Mouse (Mus musculus) urinary bladder, postnatal 25 days (tissue): ENCODE measurements at regions not wholly inside any gene's neighbourhood (a gene's known extent, or its start where the extent isn't known, plus 50 kb on each side); places are given as distances from the start of the nearest gene placed in this dataset.

ENCODE experiments used
- DNase-seq: peaks from one replicate; pipeline ENCODE4 v3.0.0; 2022; ENCODE audit warnings: low spot score

DNA sequence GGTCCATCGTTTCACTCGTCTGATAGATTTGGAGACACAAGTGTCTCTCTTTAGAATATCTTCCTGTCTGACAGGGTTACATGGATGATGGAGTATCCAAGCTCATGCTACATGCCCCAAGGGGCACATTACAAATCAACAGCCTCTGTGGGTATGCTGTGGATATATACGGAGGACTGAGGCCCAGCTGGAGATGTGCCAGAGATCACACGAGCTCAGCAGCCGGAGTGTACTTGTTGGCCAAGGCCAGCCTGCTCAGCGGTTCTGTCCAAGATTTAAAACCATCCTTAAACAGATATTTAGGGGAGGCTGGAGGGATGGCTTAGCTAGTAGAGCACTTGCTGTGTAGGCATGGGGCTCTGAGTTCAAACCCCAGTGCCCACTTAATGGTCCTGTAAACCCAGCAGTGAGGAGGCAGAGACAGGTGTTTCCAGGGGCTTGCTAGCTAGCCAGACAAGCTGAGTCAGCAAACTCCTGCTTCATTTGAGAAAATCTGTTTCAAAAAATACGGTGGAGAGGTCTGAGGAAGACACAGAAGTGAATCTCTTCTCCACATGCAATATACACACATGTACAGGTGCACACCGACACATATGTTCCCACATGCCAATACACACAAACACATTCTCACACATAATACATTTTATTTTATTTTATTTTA is 85.6 kb upstream of the Aldh1b1 start:
- no peak for DNase-seq

DNA sequence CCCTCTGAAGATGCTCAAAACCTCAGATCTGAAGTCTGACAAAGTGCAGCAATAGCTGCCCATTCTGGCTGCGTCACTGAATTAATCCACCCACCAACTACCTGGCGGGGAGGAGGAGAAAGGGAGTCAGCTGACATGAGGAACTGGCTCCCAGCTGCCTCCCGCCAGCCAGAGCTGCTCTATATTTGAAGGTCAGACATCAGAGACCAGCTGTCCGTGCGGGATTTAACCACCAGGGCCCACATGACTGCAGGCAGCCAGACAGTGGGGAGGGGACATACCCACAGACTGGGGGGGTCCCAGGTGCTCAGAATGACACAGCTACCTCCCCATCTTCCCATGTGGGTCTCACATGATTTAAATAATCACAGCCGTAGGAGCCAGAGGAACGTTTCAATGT is 94.8 kb upstream of the Aldh1b1 start:
- DNase-seq, result no peak

DNA sequence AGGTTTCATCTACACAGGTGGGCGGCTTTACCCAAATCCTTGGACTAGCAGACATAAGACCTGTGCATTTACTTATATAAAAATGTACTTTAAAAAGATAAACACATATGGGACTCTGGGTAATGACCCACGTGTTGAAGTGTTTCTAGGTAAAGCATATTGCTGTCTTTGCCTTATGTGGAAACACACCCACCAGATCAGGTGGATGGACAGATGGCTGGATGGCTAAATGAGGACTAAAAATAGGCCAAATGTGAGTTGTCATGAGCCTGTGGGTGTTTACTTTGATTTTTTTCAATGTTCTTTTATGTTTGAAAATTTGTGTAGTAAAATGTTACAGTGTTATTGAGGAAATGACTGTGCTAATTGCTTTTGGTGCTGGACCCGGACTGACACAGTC is 99.2 kb upstream of the Aldh1b1 start:
- no peak for DNase-seq

DNA sequence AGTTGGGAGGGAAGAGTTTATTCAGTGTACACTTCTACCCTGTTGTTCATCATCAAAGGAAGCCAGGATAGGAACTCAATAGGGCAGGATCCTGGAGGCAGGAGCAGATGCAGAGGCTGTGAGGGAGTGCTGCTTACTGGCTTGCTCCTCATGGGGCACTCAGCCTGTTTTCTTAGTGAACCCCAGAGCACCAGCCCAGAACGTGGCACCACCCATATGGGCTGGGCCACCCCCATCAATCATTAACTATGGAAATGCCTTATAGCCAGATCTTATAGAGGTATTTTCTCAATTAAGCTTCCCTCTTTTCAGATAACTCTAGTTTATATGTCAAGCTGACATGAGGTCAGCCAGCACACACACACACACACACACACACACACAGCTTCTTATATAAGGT is 103.6 kb upstream of the Aldh1b1 start:
- DNase-seq, result no peak

DNA sequence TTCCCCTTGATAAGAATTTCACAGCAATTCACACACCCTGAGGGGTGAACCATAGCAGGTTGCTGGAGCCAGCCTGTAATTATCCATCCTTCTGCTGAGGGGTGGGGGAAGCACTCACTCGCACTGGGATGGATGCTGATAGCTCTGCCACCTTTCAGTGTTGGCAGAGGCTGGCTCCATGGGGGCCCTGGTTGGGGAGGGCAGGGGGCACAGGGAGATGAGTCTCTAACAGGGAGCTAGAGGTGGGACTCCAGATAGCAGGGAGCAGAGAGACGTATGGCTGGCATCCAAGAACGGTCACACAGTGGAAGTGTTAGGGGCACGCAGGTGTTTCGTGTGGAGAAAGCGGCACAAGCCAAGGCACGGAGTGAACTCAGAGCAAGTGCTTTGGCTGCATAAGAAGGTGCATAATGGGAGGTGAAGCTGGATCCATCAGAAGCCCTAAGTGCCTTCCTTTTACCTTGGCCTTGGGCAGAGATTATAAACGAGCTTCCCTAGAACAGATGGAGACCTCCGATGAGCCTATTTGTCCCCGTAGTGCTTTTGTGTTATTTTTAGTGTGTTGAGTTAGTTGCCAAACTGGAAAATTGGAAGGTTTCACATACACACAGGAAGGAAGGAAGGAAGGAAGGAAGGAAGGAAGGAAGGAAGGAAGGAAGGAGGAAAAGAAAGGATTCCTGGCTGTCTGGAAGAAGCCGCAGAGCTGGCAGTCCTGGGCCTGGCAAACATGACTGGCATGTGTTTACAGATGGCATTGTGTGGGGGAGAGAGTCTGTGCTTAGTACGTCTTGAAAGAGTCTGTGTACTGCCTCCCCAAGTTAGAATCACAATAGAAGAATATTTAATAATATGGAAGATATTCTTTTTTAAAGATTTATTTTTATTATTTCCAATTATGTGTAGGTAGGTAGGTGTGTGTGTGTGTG is 108.6 kb upstream of the Aldh1b1 start:
- DNase-seq, result no peak

DNA sequence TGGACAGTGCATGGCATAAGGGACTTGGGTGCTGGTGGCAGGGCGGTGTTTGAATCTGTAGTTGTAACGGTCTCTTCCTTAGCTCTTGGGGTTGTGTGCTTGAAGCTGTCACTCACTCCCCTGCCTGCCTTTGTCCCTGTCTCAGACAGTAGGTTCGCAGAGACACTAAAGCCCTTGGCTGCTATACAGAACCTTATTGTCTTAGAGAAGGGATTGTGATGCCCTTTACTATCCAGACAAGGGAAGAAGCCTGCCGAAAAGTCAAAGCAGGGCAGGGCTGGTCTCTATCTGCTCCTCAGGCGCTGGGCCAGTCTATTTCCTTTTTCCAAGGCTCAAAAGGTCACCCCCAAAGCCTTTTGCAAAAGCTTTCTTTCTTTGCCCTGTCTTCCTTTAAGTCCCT is 109.2 kb upstream of the Aldh1b1 start:
- no peak for DNase-seq

DNA sequence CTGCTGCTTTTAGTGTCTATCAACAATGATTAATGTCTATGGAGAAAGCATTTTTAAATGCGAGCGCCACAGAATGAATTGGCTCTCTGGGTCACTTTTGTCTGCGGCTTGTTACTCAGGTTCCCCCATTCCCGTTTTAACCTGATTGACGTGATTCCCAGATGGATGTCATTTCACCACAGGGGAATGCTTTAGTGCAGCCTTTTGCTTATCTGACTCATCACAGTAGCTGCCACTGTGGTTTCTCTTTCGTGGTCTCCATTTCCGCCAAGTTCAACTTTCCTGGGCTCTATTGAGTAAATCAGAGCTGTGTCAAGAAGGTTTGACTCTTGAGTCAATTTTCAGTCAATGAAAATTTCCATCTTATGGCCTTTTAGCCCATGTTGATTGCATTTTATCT is 110.6 kb upstream of the Aldh1b1 start:
- no peak for DNase-seq

DNA sequence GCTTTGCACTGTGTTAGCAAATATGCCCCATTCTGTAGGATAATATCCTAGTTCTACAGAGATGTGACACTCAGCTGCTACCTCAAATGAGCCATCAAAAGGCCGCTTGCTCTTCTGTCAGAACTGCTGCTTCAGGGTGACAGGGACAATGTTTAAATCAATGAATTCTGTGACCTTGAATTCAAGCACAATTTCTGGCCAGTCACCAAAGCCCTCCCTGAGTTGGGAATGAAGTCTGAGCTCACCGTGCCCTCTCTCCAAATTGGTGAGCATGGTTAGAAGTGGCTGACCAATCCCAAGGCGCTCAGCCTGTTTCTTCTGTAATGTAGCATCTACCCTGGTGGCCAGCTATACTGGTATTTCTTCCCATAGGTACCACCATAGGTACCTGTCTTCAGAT is 113.8 kb upstream of the Aldh1b1 start:
- DNase-seq, result no peak

DNA sequence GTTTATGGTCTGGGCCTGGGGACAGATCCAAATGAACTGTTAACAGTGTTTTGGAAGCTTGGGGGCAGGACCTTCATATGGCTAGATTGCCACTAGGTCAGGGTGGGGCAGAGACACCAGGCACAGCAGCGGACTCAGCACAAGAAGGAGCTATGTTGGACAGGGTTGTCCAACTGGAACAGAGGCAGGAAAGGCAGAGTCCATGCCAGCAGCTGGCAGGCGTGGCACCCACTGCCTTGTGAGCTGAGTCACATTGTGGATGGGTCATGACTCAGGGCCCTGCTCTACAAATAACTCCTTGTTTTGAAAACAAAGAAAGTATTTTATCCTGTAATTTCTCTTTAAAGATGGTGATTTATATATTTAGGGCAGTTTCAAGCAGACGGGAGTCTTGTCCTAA is 115.6 kb upstream of the Aldh1b1 start:
- DNase-seq, result peak; percentile 8

DNA sequence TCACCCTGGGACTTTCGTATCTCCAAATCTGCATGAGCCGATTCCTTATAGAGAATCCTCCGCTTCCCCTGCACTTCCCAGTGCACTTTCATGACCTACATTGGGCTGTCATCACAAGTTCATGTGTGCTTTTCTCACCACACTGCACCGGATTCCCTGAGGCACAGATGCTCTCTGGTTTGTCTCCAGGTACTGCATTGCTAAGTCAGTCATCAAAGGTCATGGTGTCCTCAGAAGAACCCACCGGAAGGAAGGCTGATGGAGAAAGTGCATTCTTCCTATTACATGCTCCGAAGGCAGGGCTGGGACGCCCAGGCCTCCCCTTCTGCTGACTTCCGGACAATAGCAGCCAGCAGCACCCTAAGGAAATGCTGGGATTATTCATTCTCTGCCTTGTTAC is 116.1 kb upstream of the Aldh1b1 start:
- no peak for DNase-seq

DNA sequence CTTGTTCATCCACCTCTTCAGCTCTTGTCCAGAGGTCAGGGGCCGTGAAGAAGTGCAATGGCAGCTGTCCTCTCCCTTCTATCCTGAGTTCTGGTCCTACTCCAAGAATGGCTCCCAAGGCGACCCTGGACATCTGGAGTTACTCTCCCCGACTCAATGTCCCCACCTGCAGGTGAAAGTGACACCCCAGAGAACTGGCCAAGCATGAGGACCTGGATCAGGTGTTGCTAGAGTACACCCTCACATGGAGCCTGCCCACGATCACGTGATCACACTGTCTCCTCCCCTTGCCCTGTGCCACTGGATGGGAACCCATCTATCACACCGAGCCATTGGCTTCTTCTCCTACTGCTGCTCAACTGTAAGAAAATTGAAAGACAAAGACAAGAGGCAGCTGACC is 122.7 kb upstream of the Aldh1b1 start:
- DNase-seq, result no peak

DNA sequence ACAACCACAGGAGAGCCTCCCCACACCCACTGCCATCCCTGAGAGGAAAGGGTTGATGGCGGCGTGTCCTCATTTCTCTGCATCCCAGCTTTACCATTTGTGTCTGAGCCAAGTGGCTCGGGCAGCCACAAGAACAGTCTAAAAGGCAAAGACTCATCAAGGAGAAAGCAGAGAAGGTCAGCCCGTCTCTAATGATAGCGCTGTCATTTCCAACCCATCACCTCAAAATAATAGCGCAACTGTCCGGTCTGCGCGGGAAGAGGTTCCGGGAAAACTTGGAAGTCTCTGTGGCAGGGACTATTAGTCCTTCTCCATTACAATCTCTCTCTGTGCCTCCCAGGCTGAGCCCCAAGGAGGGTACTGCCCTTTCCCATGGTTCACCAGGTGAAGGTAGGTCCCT is 124.5 kb upstream of the Aldh1b1 start:
- no peak for DNase-seq

DNA sequence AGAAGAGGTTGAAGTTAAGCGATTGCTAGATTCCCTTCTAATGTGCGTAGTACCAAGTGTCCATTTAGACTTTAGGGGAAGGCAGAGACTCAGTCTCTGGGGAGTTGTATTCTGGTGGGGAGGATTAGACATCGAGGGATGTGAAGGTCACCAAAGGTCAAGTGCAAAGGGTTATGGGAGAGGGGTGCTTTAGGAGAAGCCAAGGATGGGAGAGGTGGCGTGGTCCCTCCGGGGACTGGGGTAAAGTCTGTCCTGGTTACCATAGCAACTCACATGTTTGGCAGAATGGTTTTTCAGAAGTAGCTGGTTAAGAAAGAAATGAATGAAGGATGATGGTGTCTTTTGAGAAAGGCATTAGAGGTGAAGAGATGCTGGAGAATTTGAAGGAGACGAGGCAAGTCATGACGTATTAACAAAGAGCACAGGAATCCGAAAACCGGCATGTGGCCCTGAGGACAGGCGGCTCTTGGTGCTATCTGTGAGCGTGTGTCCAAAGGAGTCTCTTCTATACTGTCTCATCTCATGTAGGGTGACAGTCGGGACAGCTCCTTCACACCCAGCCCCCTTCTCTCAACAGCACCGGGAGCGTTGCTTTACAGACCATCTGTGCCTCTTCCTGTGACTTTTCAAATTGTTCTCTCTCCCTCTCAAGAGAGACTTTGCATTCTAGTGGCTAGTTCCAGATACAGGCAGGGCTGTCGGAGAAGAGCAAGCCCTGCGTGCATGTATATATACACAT is 125.6 kb upstream of the Aldh1b1 start:
- no peak for DNase-seq

DNA sequence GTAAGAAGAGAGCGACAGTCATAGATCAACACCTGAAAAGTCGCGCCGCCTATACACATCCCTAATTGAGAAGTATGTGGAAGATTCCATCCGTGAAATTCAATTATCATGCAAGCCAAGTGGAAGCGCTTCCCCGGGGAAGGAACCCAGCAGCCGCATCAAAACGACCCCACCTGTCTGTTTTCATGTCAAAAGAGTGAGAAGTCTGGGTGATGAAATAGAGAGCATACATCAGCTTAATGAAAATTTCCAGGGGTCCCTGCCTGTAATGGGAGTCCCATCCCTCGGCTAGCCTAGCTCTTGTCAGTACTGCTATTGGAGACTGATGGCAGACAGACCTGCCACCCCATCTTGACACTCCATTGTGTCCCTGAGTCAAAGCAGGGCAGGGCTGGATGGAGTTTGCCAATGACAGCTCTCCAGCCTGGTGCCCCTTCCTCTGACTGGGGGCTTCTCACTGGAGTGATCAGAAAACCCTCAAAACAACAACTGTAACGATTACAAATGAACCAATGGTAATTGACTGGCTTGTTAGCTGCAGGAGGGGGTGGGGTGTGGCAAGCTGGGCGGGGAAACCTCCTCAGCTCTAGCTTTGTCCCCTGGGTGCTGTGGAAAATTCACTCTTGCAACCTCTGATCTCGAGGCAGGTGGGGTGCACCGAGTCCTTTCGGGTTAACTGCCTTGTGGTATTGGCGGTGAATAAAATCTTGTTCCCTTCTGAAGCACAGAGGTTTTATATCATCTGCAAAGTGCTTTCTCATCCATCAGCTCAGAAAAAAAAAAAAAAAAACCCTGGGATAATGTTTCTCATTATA is 126.4 kb upstream of the Aldh1b1 start:
- no peak for DNase-seq

DNA sequence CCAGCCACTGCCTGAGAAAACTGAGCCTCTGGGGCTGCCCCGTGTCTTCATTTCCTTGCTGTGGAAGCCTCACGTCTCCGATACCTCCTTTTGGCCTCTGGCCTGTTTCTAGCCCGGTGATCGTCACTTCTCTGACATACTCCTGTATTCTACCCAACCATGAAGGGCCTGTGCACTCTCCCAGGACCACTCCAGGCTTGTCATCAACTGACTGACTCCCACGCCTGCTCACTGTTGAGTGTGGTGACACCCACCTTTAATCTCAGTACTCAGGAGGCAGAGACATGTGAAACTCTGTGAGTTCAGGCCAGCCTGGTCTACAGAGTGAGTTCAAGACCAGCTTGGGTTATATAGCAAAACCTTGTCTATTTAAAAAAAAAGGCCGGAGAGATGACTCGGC is 132.1 kb upstream of the Shb start:
- DNase-seq, result no peak

DNA sequence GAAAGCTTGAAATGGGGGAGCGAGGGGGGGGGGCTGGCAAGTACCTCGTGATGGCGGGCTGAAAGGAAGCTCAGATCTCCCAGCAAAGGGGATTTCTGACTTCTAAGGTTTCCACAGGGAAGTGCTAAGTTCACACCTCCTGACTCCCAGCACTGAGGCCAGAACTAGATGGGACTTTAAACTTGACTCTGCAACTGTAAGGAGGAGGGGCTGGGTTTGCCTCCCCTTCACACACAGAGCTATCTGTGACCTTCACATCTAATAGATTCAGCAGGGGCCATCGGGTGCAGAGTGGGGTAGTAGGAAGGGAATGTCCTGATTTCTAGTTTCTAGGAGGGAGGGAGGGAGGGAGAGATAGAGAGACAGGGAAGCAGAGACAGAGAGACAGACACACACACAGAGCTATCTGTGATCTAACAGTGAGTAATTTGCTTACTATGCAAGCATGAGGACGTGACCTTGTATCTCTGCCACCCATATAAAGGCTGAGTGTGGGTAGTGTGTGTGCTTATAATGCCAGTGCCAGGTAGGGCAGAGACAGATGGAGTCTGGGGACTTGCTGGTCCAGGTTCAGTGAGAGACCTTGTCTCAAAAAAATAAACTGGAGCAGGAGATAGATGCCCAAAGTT is 125.2 kb upstream of the Shb start:
- no peak for DNase-seq

DNA sequence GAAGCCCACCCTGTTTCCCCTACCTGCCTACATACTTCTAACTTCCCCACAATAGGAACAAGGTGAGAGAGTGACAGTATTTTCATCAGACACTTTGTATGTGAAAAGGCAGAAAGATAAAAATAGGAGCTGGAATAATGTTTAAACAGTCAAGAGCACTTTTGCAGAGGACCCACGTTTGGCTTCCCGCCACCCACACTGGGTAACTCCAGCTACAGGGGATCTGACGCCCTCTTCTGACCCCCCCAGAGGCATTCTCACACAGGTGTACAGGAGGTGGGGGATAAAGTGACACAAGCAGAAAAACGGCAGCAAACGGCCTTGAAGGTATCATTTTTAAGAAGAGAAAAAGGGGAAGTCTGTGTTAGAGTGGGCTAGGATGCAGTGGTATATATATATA is 123.5 kb upstream of the Shb start:
- DNase-seq, result no peak

DNA sequence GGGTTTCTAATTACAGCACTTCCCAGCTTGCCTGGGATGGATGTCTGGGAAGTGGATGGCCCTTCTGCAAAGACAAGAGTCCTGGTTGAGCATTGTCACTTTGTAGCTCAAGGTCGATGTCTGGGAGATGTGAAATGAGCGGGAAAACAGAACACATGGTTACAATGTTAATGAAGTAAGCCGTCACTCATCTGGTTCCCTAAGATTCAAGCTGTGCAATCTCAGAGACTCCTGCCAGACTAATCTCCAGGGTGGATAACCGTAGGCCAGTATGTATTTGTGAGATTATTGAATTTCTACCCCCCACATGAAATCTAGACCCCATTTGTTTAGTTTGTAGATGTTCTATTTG is 122.5 kb upstream of the Shb start:
- no peak for DNase-seq

DNA sequence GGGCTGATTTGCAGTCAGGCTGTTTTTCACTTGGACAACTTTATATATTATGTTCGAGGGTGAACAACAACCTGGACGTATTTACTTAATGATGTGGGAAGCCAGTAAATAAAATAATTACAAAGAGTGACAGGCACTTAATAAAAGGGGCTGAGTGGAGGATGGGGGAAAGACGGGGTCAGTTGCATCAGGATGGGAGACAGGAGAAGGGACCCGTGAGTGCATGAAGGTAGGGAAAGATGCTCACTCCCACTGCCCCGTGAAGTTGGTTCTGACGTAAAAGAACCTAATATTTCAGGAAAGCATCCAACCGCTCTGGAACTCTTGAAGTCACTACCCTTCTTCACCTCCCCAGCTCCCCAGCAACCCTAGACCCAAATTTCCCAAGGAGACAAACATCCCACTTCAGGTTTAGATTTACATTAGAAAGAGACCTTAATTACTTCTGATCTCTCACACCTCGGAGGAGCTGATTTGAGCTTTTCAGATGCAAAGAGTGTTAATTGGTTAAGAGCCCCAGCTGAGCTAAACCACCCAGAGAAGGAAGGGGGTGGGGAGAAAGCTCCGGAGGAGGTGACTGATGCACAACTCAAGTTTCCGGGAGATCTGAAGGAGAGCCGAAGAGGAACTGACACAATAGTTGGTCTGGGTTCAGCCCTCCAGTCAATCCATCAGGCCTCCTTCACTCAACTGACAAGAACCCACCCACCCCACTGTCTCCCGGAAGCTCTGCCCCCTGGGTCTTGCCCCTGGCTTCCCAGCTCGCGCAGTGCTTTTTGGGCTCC is 121.9 kb upstream of the Shb start:
- no peak for DNase-seq

DNA sequence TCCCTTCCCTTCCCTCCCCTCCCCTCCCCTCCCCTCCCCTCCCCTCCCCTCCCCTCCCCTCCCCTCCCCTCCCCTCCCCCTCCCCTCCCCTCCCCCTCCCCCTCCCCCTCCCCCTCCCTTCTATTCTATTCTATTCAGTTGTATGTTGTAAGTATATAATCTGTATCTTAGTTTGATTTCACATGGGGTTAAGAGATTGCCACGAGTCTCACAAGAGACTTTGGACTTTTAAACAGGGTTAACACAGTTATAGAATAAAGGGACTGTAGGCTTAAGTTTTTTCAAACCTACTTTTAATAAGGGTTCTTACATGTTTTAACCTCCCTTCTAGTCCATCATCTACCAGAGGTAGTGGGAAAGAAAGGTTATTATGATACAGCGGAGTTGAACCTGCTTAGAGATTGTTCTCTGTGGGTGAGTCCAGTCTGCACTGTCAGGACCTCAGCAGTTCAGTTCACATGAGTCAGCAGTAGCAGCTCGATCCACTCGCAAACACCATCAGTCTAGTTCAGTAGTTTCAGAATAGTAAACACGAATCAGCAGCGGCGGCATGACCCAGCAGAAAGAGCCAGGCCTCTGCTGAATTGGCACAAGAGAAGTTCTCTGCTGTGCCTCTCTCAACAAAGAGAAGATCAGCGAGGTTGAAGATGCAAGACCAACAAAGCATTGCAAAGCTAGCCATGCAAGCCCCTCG is 116.8 kb upstream of the Shb start:
- DNase-seq, result no peak
